Mouse (Mus musculus) testis, postnatal 14 days (tissue): ENCODE measurements around the gene Tnrc6c.

ENCODE experiments used
- DNase-seq: peaks from one replicate; pipeline ENCODE4 v3.0.0; 2021; ENCODE audit warnings: low spot score

Tnrc6c gene

GRCm38 (mm10) chr11:117653491-117654351 lies at the start of gene Tnrc6c:
Gene Tnrc6c (plus strand): TSS chr11:117654289.
- DNase-seq: peak; percentile 87

DNA sequence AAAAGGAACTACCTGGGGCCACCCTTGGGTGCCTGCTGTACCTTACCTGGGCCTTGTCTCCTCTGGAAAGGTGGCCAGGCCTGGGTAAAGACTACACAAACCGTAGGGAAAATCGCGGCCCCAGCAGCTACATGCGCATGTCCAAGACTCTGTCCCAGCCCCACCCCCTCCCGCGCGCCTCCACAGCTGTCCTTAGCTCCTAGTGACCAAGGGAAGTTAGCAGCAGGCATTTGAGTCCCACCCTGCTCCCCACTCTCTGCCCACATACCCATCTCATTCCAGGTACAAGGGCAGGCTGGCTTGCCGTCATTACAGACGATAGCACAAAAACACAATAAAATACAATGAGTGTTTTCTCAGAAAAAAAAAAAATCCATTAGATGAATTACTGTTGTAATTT lies 48.0 kb upstream of the Tnrc6c start:
- no peak for DNase-seq

- DNase-seq: no peak
Measured at GRCm38 (mm10) chr11:117606605-117607203, 47.4 kb upstream of the Tnrc6c start.

DNA sequence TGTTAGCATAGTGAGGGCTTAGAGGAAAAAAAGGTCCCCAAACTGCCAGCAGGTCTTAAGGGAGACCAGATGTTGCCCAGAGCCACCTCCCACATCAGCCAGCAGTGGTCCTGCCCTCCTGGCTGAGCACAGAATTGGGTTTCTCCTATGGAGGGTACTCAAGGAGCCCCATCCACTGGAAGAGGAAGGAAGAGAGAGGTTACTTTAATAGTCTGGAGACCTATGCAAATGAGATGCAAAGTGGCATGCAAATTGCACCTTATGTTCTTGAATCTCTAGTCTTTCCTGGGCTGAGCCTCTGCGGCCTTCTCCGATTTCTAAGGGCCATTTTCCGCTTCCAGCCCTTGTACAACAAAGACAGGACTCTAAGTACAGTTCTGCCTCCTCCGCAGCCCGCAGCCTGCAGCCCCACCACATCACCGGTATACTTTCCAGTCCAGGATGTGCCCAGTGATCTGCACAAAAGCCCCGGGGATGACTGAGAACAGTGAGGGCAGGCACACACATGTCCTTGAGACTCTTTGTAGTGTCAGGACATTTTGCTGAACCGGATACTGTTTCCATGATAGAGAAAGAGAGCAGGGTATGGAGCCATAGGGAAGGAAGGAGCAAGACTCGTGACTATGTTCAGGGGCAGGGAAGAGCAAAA lies 45.8 kb upstream of the Tnrc6c start:
- no peak for DNase-seq

GRCm38 (mm10) chr11:117608976-117609375 lies 45.1 kb upstream of the Tnrc6c start:
- no peak for DNase-seq

GRCm38 (mm10) chr11:117610589-117610988 lies 43.5 kb upstream of the Tnrc6c start:
- DNase-seq: no peak

DNA sequence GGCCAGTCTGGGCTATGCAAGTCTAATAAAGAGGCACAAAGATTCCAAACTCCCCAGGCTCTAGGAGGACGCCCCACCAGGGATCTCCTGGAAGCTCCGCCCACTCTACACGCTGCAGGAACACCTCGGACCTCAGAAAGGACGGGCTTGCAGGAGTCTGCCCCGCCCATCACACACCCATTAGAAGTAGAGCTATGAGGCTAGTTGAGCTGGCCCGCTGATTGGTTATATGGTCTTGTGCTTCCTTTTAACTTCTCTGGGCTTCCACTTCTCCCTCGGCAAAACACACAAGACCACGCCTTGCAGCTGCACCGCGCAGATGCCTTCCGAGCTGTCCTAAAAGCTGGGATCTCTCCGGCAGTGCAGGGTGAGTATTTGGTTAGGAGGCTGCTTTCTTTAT lies 43.0 kb upstream of the Tnrc6c start:
- peak; percentile 68 for DNase-seq

DNA sequence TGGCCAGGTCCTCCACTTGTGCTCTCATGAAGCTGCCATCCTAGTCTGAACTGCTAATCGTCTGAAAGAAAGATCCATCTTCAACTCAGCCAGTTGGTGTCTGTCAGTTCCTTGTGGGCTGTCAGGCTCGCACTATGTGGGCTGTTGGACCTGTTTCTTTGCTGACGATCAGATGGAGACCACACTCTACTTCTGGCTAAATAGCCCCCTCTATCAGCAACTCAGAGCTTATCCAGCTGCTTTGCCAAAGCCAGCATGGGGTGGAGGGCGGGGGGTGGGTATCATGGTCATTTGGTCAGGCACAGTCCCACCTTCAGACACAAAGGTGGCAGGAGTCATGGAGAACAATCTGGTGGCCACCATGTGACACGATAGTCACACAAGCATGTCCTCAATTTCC lies 42.2 kb upstream of the Tnrc6c start:
- no peak for DNase-seq

DNA sequence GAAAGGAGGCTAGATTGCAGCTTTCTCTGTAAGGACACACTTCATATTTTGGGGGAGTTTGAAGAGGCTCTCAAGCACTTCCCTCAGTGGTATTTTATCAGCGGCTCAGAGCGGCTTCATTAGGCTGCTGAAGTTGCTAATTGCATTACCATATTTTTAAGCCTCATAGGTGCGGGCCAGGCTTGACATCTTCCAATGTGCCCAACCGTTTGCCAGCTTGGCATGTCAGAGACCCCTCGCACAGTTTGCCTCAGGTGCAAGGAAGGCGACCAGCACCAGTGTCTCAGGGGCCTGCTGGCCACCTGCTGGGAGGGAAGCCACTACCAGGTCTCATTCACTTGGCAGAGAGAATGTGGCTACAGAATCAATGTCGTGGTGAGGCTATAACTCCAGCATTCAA lies 41.2 kb upstream of the Tnrc6c start:
- no peak for DNase-seq

DNA sequence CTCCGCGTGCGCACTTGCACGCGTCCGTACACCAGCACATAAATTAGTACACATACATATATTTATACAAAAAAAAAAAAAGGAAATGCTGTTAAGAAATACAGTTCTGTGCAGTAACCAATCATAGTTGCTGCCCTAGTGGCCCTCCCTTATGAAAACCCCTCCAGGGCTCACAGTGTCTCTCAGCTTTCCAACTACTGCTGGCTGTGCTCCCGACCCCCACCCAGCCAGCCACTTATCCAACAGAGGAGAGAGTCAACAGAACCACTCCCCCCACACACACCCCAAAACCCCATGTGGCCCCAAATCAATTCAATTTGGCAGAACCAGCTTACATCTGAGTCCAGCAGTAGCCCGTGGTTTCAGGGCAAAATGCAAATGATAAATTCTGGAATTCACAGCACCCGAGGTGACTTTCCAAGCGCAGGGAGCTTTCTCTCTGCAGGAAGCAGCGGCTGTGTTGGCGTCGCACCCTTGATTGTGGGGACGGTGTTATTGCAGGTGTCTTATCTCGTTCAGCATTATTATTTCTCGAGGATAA lies 36.7 kb upstream of the Tnrc6c start:
- no peak for DNase-seq

DNA sequence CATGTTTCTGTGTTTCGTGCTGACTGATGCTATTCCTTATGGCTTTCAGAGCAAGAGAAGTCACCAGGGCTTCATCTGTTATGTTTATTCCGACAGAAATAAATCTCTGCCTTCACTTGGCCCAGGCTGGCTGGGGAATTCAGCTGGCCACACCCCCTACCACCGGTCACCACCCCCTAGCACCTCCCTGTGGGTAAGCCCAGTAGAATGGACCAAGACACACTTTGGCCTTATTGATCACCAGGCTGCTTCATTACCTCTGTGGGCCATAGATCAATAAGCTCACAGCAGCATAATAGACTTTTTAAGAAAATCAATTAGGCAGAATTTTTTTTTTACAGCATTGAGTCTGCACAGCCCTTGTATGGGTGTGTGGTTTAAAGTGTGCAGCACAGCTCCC lies 35.9 kb upstream of the Tnrc6c start:
- DNase-seq: no peak

DNA sequence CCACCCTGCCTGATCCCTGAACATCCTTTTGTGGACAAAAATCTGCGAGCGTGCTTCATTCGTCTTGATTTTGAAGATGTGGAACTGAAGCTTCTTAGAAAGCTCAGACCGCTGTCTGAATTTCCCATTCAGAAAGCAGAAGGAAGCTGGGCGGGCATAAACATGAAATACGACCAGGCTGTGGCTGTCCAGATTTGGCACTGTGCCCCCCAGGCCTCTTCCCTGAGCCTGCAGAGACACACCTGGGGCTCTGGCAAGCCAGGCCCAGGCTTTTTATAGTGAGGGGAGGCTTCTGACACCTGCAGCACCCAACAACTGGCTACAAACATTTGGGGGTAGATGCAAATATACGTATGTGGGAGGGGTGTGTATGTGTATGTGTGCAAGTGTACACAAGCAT lies 35.3 kb upstream of the Tnrc6c start:
- no peak for DNase-seq

- DNase-seq: no peak
Measured at GRCm38 (mm10) chr11:117619581-117619980, 34.5 kb upstream of the Tnrc6c start.

DNA sequence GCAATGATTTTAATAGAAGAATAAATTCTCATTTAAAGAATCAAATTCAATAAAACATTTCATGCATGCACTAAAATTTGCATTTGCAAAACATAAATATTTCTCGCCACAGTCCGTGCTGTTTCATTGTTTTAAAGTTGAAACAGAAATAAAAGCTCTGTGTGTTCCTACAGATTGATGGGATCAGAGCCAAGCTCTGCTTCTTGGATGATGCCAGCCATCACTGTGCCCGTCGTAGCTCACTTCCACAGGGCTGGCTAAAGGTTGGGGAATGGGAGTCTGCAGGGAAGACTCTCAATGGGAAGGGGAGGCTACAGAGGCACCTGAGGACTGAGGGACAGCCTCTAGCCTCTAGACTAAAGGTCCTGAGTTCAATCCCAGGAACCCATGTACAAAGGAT lies 28.9 kb upstream of the Tnrc6c start:
- DNase-seq: no peak

- DNase-seq: no peak
Measured at GRCm38 (mm10) chr11:117626557-117626956, 27.5 kb upstream of the Tnrc6c start.

- no peak for DNase-seq
Measured at GRCm38 (mm10) chr11:117627060-117627562, 27.0 kb upstream of the Tnrc6c start.

DNA sequence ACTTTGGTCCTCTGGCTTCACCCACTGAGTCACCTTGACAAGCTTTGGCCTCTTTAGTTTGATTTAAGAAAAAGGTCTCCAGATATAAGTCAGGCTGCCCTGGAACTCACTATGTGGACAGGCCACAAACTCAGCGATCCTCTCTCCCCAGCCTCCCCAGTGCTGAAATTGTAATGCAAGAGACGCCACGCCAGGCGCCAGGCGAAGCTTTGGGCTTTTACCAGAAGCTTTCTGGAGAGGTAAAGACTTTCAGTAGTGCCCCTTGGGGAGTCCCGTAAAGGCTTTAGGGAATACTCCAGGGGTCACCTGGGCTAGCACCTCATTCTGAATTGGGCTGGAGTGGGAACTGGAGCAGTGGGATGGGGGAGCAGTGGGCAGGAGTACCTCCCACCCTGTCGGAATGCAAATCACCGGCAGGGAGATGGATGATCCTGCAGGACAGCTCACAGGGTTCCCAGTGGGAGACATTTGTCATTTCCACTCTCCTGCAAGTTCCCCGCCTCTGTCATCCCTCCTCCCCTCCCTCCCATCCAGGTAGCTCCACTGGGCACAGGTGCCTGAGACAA lies 26.3 kb upstream of the Tnrc6c start:
- no peak for DNase-seq

DNA sequence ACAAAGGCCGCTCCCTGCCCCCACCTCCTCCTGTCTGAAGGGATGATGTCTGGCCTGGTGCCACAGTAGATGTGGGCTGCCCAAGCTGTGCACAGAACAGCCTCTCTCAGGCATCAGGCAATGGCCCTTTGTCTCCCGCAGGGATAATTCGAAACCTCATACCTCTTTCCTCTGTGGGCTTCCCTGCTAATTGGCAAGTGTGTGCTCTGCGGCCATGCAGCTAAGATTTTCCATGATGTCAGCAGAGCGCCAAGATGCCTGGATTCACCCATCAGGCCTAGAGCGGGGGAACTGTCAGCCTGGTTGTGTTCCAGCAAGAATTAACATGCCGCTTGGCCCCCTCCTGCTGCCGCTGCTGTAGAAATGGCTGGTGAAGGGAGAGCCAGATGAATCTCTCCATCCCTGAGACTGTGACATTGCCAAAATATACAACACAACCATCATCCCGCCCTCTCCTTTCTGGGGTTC lies 25.7 kb upstream of the Tnrc6c start:
- DNase-seq: no peak

DNA sequence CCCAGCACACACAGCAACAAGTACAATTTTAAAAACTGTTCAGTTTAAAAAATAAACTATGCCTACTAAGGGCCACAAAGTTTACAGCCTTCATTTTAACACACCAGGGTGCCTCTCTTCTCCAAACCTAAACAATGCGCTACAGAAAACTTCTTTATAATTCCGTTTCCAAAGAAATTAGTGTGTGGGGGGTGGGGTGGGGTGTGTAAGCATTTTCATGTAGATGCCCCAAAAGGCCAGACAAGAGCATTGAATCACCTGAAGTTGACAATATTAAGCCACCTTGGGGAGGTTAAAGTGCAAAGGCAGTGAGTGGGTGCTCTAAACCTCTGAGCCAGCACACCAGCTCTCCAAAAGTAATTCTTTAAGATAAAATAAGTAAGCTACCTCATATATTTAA lies 24.2 kb upstream of the Tnrc6c start:
- no peak for DNase-seq

DNA sequence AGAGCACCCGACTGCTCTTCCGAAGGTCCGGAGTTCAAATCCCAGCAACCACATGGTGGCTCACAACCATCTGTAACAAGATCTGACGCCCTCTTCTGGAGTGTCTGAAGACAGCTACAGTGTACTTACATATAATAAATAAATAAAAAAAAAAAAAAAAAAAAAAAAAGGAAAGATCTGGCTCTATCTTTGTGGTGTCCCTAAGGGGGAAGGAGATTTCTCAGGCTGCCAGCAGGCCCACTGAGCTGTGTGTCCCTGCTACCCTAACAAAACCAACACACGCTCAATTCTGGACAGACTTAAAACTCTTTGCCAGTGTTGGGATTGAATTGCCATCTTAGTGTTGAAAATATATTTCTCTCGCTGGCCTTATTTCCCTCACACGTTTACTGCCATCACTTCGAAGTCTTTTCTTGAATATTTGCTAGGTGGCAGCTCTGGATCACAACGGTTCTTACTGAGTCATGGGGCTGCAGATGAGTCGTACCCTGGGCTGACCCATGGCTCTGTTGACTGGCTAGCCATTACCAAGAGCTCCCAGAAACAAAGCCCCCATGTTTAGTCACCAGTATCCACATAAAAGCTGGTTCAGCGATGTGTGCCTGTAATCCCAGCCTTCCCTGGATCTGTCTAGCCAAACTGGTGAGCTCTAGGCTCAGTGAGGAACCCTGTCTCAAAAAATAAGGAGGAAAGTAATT lies 23.1 kb upstream of the Tnrc6c start:
- no peak for DNase-seq

DNA sequence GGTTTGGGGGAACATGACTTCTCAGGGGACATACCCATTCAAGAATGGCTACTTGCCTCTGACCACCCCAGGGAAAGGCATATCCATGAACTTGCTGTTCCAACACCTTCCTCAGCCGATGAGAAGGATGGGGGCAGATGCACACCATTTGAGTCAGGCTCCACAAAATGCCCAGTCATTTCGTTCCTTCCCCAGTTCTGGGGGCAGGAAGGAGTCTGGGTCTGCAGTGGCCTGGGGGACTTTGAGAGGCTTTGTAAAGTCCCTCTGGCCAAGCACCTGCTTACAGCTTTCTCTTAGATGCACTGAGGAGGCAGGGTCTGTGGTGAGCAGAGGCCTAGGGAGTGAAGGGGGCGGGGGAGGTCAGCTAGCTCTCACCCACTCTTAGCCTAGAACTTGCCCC lies 20.8 kb upstream of the Tnrc6c start:
- no peak for DNase-seq

GRCm38 (mm10) chr11:117638386-117638785 lies 15.7 kb upstream of the Tnrc6c start:
- no peak for DNase-seq
